Mouse (Mus musculus) CD4-positive, CD25-positive, alpha-beta regulatory T cell, adult 4 months (primary cell): ENCODE measurements around the gene Ifit3. TPM values are rescaled to one million over a fixed set of nuclear protein-coding genes. Genes with fewer than 3 reads are reported as not detected.
A peak's percentile ranks its signal among the peaks of the same experiment; 100 is the strongest.
"Not testable (repeated sequence)": the region's sequence is repeated elsewhere in the genome, so short reads cannot be mapped to it uniquely, and the experiment has no call there.

Experiments
- ATAC-seq: one replicate; pipeline ENCODE4 v1.8.0; 2017
- polyA plus RNA-seq, 2 experiments: library from polyadenylated mRNA; unstranded; fragments of 100-300 nt; shearing (Covaris generic); gene quantifications; one replicate each; pipeline ENCODE4 v1.2.1; 2017

The Ifit3 gene
- polyA plus RNA-seq, 2 experiments from 2014 or later = 47.4 to 70.7 TPM

- no peak for ATAC-seq
Observed at GRCm38 (mm10) chr19:34588959-34589358, 5.6 kb downstream of the Ifit3 start.

GRCm38 (mm10) chr19:34593456-34593855 is 10.1 kb downstream of the Ifit3 start:
- ATAC-seq = no peak

GRCm38 (mm10) chr19:34594523-34594922 is 11.2 kb downstream of the Ifit3 start:
- ATAC-seq = not testable (repeated sequence)

- ATAC-seq = peak; percentile 10
Observed at GRCm38 (mm10) chr19:34596811-34597210, 13.5 kb downstream of the Ifit3 start.

GRCm38 (mm10) chr19:34598341-34598740 is 15.0 kb downstream of the Ifit3 start:
- no peak for ATAC-seq

DNA sequence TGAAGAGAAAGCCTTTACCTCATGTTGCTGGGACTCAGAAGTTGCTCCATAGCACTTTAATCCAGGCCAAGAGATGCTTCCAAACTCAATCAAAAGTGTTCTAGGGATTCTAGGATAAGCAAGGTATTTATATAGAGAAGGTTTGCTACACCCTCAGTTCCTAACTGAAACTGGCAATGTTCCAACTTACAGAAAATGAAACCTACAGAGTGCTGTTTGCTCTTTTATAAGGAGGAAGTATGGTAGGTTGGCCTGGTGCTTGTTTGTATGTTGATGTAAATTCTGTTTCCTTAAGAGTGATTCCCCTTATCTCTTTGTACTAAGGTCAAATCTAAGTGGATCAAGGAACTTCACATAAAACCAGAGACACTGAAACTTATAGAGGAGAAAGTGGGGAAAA is 15.9 kb downstream of the Ifit3 start:
- peak; percentile 77 for ATAC-seq

GRCm38 (mm10) chr19:34601888-34602287 is 18.6 kb downstream of the Ifit3 start, which contains the start of gene Ifit1bl1:
Ifit1bl1 (minus strand) TSS chr19:34601956.
- ATAC-seq = peak; percentile 78

DNA sequence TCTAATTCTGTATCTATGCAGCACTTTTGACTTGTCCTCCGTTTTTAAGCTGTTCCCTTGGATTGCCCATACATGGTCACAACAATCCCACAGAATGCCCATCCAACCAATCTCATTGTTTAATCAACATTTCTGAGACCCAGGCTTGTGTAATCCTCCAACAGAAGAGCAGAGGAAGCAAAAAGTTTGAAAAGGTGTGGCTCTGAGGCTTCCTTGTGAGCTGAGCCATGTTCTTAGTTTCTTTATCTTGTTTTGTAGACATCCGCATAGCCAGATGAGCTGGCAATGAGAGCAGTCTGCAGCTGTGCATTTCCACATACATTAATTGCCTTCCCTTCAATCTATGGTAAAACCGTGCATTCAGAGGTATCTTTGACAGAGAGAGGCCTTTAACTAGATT is 22.1 kb downstream of the Ifit3 start:
- no peak for ATAC-seq

- ATAC-seq = peak; percentile 76
Observed at GRCm38 (mm10) chr19:34607237-34608051, 24.1 kb downstream of the Ifit3 start, which contains the start of gene Ifit3b. Ifit3b (plus strand) TSS chr19:34607970.

GRCm38 (mm10) chr19:34610118-34610517 is 26.8 kb downstream of the Ifit3 start:
- ATAC-seq = not testable (repeated sequence)

GRCm38 (mm10) chr19:34612243-34613001 is 29.1 kb downstream of the Ifit3 start:
- ATAC-seq = peak; percentile 72

DNA sequence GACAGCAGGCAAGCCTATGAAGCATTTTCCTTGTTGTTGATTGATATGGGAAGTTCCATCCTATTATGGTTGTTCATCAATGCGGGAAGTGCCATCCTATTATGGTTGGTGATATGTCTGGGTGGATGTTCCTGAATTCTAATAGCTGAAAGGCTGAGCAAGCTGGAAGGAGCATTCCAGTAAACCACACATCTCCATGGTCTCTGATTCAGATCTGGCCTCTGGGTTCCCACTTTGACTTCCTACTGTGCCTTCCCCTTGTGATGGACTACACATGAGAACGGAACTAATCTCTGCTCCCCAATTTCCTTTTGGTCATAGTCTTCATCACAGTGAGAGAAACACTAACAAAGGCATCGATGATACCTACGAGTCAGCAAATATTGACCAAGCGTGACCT is 37.5 kb downstream of the Ifit3 start:
- no peak for ATAC-seq

DNA sequence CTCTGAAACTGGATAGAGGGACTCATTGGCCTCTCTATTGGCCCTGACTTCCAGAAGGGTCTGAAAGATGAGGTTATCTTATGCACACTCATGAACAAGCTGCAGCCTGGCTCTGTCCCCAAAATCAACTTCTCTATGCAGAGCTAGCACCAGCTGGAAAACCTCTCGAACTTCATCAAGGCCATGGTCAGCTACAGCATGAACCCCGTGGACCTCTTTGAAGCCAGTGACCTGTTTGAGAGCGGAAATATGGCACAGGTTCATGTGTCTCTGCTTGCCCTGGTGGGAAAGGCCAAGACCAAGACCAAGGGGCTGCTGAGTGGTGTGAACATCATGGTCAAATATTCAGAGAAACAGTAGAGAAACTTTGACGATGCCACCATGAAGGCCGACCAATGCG is 40.5 kb downstream of the Ifit3 start:
- no peak for ATAC-seq

GRCm38 (mm10) chr19:34624663-34625062 is 41.3 kb downstream of the Ifit3 start:
- peak; percentile 47 for ATAC-seq

DNA sequence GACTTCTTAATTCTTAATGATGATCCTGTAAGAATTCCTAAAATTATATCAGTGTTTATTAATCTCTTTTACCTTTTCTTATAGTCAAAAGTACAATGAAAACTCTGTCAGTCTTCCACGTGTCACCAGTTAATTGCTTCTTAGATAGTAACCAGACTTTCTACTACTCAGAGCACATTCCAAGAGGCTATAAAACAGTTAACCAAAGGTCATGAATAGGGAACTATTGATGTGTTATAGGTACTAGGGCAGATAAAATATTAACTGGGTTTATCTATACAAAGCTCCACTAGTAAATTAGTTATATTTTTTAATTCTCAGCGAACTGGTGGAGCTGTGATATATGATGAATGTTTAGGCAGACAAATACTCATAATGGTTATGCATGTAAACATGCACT is 44.2 kb downstream of the Ifit3 start:
- ATAC-seq = no peak

GRCm38 (mm10) chr19:34631487-34631886 is 48.2 kb downstream of the Ifit3 start:
- ATAC-seq = no peak

- no peak for ATAC-seq
Observed at GRCm38 (mm10) chr19:34633484-34633883, 50.2 kb downstream of the Ifit3 start.

DNA sequence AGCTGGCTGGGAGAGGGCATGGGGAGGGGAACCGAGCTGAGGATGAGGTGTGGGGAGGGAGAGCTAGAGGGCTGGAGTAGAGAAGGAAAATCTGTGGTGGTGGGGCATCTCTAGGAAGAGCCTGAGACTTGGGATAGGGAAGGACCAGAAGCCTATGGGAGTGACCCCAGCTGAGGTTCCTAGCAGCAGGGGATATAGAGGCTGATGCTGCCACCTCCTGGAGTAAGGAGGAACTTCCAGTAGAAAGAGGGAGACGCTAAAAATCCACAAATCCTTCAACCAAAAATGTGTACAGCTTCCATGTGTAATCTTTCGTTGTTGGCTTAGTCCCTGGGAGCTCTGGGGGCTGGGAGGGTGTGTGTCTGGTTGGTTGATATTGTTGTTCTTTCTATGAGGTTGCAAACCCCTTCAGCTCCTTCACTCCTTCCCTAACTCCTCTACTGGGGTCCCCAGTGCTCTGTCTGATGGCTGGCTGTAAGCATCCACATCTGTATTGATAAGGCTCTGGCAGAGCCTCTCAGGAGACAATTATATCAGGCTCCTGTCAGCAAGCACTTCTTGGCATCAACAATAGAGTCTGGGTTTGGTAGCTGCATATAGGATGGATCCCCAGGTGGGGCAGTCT is 53.7 kb downstream of the Ifit3 start:
- ATAC-seq = peak; percentile 32

Other genes with a start within 250 kb of the Ifit3 start
- not detected for gene Ch25h, start 108.4 kb upstream of the Ifit3 start, polyA plus RNA-seq
- gene Lipa, start 56.1 kb upstream of the Ifit3 start, polyA plus RNA-seq = 100 to 1,000 TPM; 100 to 102 TPM
- gene Ifit2, start 32.8 kb upstream of the Ifit3 start, polyA plus RNA-seq = 10 to 100 TPM; 28.5 to 31.7 TPM
- gene Ifit1bl1, start 18.4 kb downstream of the Ifit3 start, polyA plus RNA-seq = 100 to 1,000 TPM; 116 to 127 TPM
- 10 to 100 TPM in 1 of 2 experiments, 1 to 10 TPM in 1; 9.3 to 14.8 TPM for gene Ifit3b, start 24.4 kb downstream of the Ifit3 start, polyA plus RNA-seq
- 1 to 10 TPM; 1.8 to 2.1 TPM for gene Ifit1bl2, start 57.2 kb downstream of the Ifit3 start, polyA plus RNA-seq
- gene Ifit1, start 57.3 kb downstream of the Ifit3 start, polyA plus RNA-seq = 10 to 100 TPM; 60.3 to 70.1 TPM
- not detected for gene Slc16a12, start 163.8 kb downstream of the Ifit3 start, polyA plus RNA-seq